Mouse (Mus musculus) gastrocnemius, postnatal 25 days (tissue): ENCODE data around the gene Tomm20l. TPM values are rescaled to one million over a fixed set of nuclear protein-coding genes. Genes with fewer than 3 reads are reported as not detected.

Experiments
- DNase-seq: peaks from one replicate; pipeline ENCODE4 v3.0.0; 2022
- total RNA-seq, 2 experiments: library from RNA; stranded (reverse); gene quantifications; 1 replicate in 1 of 2; 2 replicates in 1 of 2; pipeline ENCODE4 v1.2.3; 2021

The Tomm20l gene
- total RNA-seq, 2 experiments from 2014 or later: not detected

DNA sequence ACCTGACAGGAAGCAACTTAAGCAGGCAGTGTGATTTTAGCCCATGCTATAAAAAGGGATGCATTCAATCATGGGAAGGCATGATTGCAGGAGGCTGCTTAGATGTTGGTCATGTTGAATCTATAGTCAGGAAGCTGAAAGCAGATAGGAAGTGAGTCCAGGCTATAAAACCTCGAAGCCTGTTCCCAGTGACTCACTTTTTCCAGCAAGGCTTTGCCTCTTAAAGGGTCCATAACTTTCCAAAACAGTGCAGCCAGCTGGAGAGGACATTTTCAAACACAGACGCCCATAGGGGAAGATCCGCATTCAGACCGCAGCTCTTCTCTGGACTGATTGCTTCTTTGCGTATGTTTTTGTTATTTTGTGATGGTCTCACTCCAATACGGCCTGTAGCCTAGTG, 43.8 kb downstream of the Tomm20l start:
- DNase-seq: no peak

DNA sequence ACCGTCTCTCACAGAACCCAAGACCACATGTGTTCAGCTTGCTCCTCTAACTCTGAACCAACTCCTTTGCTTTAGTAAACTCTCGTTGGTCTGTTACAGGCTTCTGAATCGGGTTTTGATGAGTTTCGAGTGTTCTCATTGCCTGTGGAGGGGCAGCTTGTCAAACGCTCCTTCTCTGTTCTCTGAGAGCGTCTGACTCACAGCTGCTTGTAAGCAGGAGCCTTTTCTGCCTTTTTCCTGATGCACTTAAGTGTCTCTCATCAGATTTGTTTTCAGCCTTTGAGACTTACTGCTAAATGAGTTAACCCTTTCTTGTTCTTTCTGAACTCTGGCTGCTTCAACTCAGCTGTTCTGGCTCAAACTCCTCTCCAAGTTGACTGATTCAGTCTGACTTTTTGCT, 46.7 kb downstream of the Tomm20l start:
- DNase-seq: no peak

DNA sequence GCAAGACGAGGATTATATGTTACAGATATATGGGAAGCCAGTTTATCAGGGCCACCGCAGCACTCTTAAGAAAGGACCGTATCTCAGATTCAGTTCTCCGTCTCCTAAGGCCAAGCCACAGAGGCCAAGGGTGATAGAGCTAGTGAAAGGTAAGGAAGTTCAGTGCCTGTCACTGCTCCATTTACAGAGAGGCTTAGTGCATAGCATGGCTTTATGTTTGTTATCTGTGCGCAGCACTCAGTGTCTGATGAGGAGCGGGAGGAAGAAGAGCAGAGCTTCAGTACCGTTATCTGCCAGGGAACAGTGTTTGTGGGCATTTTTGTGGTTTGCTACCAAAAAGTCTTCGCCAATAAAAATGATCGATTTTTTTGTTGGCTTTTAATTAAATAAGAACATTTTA, 53.2 kb downstream of the Tomm20l start:
- no peak for DNase-seq

DNA sequence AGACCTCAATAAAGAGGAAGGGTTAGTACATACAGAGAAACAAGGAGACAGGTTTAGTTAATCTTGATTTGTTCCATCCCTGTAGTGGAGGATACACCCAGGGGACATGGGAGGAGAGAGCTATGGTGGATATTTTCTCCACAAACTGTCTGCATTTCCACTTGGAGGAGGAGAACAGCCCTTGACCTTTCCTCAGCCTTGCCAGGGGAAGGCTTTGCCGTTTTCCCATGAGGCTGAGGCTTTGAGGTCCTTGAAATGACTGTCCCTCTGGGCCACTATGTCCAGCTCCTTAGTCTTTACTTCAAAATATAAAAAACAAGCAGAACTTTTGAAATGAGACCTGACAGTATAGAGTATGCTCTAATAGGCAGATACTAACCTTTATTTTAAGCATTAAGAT, 58.7 kb downstream of the Tomm20l start:
- no peak for DNase-seq

Other genes with a start within 250 kb of the Tomm20l start
- gene Actr10, start 173.6 kb upstream of the Tomm20l start, total RNA-seq: 10 to 100 TPM; 84.6 to 87.0 TPM
- 100 to 1,000 TPM; 326 to 347 TPM for gene Psma3, start 136.8 kb upstream of the Tomm20l start, total RNA-seq
- 1 to 10 TPM; 7.8 to 8.1 TPM for gene Arid4a, start 95.4 kb upstream of the Tomm20l start, total RNA-seq
- gene Timm9, start 25.3 kb downstream of the Tomm20l start, total RNA-seq: 10 to 100 TPM; 25.5 to 32.6 TPM
- gene 2700049A03Rik, start 25.4 kb downstream of the Tomm20l start, total RNA-seq: 1 to 10 TPM; 2.8 to 3.6 TPM
- 1 to 10 TPM; 5.9 to 6.5 TPM for gene Dact1, start 198.5 kb downstream of the Tomm20l start, total RNA-seq